Mouse (Mus musculus) natural killer cell, adult 2 months (primary cell): Measurements from ENCODE around the gene Tacc2.

ENCODE experiments used
- DNase-seq, 2 experiments: peaks; one replicate each; pipeline ENCODE4 v3.0.0; 2022; ENCODE audit warnings: low spot score in 2 of 2

The Tacc2 gene

DNA sequence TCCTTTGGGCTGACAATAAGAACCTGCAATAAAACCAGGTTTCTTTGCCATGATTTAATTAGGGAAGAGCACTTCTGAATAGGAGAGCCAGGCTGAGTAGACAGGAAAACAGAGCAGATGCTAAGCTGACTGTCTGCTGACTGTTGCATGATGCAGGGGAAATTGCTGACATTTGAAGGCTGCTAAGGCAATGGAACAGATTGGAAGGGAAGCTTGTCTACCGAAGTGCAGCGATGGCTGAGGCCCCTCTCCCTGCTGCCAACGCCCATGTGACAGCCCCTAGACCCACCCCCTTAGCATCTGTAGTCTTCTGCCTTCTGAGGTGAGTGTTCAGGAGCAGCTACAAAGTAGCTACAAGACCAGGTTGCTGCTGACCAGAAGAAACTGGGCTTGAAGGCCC lies 148.9 kb downstream of the Tacc2 start:
- DNase-seq = no peak

DNA sequence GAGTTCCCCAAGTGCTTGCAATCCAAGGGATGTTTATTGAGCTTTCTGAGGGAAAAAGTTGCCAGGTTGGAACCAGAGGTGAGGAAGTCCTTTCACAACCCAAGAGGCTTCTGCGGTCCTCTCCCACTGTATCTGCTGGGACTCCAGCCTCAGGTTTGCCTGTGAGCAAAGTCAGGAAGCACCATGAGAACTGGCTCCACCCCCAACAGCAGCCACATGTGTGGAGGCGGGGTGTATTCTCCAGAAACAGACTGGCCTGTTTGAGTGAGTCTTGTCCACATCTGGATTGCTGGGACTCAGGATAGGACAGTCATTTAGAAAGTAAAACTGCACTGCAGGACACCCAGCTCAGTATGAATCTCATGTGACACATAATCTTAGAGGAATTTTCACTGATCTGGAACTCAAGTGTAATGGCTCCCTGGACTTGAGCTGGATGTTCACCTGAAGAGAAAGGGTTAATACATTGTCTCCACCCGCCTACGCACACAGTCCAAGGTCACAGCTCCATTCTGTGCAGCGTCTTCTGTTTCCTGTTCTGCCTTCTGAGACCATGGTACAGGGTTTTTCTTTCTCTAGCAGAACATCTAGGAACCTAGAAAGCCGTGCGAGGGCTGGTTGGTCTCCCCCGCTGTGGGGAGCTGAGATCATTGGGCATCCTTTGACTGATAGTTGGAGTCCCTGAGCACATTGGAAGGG lies 149.6 kb downstream of the Tacc2 start:
- no peak for DNase-seq

DNA sequence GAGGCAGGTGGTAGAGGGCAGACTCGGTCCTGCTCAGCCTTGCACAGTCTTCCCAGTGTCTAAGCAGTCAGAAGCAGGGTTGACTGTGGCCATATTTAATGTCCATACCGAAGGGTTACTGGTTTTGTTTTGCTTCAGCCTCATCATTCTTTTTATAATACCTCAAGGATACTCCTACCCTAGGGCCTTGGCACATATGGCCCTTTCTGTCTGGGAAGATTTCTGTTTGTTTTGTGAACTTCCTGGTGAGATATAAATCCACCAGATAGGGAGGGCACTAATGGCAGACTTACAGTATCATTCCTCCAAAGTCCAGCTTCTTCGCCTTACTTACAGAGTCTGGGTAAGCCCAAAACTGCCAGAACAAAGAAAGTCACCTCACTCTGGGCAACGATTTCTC lies 150.3 kb downstream of the Tacc2 start:
- DNase-seq = no peak

DNA sequence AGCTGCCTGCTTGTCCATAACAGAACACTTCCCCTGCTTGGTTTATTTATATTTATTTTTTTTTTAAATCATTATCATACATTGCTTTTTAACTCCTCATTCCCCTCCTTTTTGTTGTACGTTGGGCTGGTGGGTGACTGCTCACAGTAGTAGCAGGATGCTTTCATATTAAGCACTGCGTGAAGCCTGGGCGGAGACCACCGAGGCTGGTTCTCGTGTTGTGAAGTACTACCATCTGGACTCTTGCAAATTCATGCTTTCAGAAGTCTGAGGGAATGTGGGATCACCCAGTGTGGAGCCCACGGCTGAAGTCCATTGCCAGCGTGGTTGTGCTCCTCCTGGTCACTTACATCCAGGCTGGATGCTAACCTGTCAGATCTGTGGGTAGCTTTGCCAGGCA lies 154.6 kb downstream of the Tacc2 start:
- DNase-seq = no peak

DNA sequence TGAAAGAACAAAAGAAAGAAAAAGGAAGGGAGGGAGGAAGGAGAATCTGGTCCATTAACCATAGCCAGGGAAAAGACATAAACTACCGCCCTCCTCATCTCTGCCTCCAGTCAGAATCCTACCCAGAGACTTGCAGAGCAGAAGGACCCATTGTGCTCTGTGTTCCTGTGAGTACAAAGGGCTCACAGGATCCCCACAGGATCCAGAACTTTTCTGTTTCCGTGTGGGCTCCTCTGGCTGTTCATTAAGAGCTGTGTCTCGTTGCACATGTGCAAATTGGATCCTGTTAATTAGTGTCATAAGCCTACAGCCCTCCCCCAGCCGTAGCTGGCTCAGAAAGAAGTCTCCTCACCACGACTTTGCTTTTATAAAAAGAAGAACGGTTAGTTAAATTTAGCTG lies 155.7 kb downstream of the Tacc2 start:
- DNase-seq = no peak

DNA sequence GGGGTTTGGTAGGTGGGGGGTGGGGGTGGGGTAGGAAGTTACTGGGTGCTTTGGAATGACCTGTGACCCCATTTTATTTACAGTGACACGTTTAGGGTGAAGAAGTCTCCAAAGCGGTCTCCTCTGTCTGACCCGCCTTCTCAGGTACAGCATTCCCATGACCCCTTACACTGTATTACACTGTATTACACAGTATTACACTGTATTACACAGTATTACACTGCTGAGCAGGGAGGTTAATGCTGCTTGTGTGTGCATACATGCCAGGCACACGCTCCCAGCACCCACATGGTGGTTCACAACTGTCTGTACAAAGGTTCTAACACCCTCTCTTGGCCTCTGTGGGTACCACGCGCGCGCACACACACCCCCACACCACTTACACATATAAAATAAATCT lies 156.2 kb downstream of the Tacc2 start:
- no peak for DNase-seq

DNA sequence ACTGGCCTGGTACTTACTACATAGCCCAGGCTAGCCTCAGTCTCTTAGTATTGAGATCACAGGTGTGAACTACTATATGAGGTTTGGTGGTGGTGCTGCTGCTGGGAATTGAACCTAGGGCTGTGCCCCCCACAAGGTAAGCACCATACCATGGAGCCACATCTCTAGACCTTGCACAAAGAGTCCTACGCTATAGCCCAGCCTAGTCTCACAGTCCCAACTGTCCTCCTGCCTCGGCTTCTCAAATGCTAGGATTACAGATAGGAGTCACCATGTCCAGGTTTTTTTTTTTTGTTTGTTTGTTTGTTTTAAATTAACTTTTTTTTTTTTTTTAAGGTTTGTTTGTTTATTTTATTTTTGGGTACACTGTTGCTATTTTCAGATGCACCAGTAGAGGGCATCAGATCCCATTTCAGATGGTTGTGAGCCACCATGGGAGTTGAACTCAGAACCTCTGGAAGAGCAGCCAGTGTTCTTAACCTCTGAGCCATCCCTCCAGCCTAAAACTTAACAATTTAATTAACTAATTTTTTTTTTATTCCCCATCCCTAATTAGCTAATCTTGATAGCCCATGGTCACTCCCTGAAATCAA lies 157.1 kb downstream of the Tacc2 start:
- no peak for DNase-seq

DNA sequence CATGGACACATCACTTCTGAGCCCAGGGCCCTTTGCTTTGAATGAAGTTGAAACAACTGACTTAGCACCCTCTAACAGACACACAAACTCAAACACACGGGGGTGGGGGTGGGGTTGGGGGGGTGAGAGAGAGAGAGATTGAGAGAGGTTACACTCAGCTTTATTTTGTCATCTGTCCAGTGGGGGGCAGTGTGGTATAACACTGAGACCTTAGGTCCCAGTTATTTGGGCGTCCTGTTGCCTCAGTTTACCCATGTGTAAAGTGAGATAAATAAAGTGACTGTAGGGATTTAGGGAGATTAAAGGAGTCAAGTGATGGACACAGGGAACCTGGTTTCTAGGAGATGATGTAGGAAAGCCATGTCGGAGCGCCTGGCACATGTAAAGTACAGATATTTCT lies 163.9 kb downstream of the Tacc2 start:
- DNase-seq = no peak

DNA sequence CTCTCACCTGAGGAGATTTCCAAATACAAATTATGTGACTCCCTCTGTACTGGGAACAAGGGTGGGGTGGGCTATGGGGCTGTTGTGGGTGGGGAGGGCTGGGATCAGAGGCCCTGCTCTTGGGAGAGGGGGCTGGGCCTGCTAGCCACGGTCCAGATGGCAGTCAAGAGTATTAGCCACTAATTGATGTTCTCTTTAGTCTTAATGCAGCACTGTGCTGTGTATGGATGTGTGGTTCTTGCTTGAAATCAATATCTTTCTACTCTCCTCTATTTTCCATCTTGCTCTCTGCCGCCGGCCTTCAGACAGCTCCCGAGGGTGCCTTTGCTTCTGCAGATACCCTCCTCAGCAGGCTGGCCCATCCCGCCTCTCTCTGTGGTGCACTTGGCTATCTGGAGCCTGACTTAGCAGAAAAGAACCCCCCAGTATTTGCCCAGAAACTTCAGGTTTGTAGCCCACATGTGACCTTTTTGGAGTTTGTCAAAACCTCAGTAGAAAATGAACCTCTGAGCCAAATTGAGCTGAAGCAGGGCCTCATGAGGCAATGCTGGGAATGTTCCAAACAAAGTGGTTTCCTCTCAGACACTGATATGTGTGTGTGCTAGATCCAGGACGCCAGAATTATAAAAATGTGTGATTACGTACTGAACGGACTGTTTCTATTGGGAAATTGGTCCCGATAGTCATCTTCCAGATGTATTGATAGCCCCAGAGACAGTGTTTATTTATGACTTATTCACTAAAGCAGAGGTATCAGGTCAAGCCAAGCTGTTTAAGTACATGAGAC lies 166.2 kb downstream of the Tacc2 start:
- DNase-seq = no peak

DNA sequence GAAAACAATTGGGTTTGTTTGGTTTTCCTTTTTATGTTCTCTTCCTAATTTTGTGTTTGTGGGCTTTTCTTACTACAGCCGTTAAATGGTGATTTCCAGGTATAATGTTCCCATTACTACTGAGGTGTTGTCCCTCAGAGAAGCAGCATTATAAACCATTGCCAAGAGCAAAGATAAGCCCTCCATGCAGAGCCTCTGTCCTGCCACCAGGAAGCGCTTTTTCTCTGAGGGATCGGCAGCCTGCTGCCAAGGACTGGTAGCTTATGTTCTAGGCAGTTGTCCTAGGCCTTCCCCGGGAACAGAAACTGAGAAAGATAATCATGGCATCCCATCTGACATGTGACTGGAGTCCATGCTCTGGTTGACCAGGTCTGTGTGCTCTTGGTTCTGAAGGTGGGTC lies 171.9 kb downstream of the Tacc2 start:
- DNase-seq = no peak

DNA sequence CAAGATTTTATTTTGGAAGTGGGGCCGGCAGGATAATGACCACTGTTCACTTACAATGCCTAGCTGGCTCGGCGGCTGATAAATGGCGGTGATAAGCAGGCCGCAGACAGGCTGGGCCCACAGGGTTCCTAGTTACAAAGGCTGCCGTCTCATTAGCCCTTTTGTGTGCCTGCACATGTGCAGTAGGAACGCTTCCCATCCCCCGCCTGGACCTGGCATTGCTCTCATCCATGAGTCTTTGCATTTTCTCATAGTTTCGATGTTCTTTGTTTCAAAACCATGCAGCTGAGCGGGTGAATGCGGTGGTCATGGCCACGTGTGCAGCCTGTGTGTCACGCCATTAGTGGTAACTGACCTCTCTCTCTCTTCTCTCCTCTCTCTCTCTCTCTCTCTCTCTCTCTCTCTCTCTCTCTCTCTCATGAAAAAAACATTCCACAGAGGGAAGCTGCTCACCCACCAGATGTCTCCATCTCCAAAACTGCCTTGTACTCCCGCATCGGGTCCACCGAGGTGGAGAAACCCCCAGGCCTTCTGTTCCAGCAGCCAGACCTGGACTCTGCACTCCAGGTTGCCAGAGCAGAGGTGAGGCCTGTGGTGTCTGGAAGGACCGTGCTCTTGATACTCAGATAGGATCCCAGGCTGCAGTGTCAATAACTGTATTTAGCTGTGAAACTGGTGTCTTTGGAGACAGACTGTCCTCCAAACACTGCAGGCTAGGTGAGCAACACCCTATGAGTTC lies 173.7 kb downstream of the Tacc2 start:
- DNase-seq = no peak

DNA sequence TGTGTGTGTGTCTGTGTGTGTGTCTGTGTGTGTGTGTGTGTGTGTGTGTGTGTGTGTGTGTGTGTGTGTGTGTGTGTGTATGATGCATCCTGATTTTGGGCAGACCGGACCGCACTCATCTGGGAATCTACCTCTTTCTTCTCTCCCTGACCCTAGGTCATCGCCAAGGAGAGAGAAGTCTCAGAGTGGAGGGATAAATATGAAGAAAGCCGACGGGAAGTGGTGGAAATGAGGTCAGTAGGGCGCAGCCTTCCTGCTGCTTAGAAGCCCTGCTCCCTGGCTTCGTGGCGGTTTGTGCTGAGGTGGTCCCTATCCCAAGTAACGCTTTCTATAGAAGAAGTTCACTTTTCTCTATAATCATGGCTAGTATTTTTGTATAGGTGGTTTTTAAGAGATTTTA lies 174.4 kb downstream of the Tacc2 start:
- DNase-seq = no peak

DNA sequence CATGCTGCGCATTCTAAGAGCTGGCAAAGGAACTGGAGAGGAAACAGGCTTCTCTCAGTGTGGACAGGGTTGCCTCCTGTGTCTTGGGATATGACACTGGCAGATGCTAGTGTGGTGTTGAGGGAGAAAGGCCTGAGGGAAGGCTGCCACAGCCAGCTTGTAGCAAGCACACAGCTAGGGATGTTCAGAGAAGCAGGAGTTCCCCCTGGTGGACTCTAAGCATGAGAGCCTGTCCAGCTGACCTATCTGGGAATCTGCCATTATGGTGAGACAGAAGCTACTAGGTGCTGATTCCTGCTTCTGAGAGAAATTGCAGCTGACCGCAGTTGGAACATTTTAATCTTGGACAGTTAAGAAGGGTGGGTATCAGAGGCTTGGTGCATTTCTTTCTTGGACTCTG lies 177.6 kb downstream of the Tacc2 start:
- DNase-seq = no peak

DNA sequence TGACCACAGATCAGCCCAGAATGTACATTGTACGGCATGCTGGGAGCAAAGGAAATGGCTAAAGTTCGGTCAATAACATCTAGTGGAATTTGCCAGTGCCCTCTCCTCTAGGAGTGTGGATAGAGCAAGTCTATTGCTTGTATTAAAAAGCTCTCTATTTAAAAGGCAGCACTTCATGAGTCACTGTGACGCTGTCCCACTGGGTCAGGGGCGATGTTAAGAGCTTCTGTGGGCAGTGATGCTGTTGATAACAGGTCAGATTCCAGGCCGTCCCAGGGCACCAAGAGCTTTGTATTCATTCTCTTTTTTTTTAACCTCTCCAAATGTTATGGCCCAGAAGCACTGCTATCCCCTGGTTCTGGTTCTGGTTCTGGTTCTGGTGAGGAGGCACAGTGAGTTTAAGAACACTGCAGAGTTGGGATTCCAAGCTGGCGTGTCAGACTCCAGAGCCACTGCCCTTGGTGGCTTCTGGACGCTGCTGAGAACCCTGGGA lies 179.2 kb downstream of the Tacc2 start:
- no peak for DNase-seq

DNA sequence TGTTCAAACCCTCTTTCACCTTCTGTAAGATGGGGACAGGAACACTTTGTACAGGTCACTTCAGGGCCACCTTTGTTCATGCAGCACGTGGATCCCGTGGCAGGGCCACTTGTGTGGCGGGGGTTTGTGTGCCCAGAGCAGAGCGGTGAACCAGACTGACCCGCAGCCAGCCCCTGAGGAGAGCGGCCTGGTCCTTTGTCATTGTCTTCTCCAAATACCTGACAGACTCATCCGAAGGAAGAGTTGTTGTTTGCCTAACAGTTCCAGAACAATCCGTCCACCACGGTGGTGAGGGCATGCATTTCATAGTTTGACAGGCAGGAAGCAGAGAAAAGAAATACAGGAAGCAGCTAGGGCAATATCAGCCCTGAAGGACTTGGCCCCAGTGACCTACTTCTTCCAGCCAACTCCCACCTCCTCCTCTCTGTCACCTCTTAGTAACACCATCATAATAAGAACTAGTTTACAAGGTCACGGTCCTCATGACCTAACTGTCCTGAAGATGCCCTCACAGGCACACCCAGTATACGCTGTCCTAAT lies 180.2 kb downstream of the Tacc2 start:
- no peak for DNase-seq

DNA sequence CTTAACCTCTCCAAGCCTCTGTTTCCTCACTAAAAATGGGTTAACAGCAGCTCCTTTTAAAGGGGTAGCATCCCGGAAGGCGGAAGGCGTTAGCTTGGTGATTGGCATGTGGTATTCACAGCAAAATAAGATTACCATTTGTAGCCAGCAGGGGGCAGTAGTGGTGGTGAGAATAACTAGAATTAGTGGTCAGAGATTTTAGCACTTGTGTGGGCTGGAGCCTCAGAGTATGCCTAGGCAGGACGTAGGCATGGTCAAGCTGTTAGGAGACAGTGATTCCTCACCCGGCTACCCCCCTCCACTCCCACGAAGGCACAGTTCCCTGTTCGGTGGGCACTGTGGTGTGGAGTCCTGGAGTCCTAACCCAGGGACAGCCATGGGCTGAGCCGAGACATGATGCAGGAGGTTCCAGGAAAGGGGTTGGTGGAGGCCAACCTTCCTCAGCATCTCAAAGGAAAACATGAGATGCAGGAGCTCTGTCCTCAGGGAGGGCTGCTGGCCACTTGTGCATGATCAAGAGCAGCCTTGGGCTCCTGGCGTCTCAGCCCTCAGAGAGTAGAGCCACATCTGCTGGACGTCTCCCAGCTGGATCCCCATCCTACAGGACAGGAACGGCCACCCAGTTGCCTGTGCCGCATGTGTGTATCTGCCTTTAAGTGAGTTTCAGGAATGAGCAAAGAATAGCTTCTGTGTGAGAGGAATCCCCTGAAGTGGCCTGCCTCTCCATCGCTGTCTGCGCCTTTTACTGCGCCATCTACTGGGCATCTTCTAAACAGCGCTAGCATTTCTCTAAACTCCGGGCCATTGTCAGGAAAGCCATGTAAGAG lies 185.0 kb downstream of the Tacc2 start:
- peak; percentile 51 to 54 for DNase-seq

DNA sequence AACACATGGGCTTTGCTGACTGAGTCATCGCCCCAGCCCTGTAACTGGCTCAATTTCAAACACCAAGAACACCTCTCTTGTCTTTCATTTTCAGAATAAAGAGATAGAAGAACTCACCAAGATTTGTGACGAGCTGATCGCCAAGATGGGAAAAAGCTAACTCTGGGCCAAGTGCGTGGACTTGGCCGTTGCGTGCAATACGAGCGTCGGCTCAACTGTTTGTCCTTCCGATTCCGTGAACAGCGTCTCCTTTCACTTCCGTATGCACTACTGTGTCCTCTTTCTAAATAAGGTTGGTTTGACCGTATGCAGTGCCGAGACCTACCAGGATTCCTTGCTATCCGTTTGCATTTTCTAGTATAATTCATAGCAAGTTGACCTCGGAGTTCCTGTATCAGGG lies 186.9 kb downstream of the Tacc2 start:
- DNase-seq = no peak

DNA sequence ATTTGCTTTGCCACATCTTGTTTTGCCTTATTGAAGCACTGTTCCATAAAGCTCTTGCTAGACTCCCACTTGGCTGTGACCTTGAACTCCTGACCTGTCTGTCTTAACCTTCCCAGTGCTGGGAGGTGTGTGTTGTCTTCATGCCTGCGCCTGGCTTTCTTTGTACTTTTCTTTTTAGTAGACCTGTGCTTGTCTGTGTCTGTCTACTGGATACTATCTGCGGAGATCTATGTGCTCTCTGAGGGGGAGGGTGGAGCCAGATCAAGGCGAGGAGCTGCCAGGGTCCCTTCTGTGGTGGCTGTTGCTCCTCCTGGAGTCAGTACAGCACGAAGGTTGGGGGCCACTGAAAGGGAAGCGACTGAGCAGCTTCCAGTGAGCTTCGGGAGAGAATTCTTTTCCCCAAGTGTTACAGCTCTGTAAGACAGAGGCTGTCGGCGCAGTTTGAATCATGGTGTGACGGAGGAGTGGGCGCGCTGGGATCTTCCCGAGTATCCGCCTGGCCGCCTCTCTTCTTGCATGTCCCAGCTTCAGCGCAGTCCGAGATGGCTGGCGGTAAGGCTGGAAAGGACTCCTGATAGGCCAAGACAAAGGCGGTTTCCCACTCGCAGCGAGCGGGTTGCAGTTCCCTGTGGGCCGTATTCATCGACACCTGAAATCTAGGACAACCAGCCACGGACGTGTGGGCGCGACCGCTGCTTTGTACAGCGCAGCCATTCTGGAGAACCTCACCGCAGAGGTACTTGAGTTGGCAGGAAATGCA lies 189.4 kb downstream of the Tacc2 start:
- DNase-seq = no peak

DNA sequence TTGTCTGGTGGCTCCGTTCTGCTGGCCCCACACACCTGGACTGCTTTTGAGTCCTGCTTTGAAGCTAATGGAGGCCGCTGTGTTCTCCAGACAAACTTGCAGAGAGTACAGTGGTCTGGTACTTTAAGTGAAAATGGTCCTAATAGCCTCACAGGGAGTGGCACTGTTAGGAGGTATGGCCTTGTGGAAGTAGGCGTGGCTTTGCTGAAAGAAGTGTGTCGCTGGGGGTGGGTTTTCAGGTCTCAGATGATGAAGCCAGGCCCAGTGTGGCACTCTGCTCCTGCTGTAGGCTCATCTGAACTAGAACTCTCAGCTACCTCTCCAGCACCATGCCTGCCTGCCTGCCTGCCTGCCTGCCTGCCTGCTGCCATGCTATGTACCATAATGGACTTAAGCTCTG lies 190.9 kb downstream of the Tacc2 start:
- DNase-seq = no peak

DNA sequence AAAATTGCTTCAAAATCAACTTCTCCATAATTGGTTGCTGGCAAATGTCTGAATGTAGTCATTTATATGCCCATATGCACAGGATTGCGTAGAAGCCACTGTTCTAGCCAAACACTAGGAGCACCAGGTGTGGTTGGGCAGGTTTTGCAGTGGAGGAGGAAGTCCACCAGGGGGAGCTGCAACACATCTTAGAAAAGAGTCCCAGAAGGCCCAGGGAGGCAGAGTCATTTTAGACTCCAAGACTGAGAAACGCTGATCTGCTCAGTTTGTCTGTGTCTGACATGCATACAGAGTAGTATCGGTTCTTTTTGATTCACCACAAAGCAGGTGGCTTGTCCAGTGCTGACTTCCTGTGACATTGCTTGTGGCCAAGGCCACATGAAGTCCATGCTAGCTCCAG lies 193.5 kb downstream of the Tacc2 start:
- DNase-seq = peak; percentile 73 to 81
